Mouse (Mus musculus) A20 (cell line): ENCODE measurements around the gene Rbm3.
"Not testable (repeated sequence)": the region's sequence is repeated elsewhere in the genome, so short reads cannot be mapped to it uniquely, and the experiment has no call there.

Experiments
- DNase-seq: peaks from one replicate; pipeline ENCODE4 v3.0.0-alpha.2; 2011; ENCODE audit warnings: low read depth, low spot score

Rbm3 gene

DNA sequence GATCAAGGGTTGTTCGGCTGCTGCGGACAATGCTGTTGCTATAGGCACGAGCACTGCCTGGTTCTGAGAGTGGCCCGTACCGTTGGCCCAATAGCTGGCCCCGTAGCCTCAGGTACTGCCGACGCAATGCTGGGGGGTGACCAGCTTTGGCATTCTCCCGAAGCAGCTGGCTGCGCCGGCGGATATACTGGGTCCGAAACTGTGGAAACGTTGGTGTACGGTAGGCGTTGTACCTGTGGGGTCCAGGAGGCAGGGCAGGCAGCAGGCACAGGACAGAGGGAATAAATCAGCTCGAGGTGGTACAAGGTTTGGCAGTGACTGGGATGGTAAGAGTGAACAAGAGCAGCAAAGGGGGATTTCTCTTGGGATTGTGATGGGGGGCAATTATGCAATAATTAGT is 14.3 kb downstream of the Rbm3 start:
- DNase-seq: no peak

- no peak for DNase-seq
These were observed 20.4 kb downstream of the Rbm3 start for GRCm38 (mm10) chrX:8125235-8125634.

DNA sequence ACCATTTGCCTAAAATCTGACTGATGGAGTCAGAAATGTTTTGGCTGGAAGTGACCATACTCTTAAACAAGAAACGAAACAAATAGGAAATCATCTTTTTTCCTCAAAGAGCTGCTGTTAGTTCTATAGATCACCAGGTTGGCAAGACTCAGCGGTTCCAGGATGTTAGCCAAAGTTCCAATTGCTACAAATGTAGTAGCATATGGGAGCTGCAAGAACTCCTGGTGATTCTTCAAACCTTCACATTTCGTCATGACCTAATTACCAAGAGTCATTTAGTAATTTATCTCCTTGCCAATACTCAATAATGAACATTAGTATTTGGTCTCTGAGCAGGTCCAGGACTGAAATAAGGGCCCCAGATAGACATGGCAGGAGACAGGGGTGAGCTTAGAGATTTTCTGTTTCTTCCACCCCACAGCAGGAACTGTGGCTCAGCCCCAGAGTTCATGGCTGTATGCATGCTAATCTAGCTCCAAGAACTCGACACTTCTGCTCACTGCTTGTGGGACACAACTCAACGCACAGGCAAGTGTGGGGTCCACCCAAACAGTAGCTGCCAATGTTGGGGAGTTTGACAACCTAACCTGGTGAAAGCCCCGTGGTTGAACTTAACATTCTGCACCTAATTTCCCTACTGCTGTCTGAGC is 21.7 kb downstream of the Rbm3 start:
- DNase-seq: no peak

DNA sequence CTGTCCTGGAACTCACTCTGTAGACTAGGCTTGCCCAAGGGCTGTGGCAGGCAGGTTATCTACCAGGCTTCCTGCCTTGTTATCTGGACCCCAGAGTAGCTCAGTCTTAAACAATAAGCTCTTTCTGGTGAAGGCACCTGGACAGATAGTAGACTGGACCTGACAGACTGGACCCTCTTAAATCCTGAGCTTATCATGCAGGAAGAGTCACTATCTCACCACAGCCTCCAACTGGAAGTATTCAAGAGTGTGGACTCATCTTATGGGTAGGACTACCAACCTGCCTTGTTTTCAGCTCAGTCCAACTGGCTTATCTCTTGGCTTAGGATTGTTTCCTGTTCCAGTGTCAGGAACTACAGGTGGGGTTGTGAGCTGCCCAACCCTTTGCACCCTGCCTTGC is 28.4 kb downstream of the Rbm3 start:
- DNase-seq: no peak

DNA sequence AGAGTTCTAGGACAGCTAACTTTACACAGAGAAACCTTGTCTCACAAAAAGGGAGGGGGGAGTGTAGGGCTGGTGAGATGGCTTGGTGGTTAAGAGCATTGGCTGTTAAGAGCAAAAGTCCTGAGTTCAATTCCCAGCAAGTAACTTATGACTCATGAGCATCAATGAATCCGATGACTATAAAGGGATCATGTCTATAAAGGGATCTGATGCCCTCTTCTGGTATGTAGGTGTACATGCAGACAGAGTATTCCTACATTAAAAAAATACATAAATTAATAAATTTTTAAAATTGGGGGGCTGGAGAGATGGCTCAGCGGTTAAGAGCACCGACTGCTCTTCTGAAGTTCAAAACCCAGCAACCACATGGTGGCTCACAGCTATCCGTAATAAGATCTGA is 30.4 kb downstream of the Rbm3 start:
- no peak for DNase-seq

DNA sequence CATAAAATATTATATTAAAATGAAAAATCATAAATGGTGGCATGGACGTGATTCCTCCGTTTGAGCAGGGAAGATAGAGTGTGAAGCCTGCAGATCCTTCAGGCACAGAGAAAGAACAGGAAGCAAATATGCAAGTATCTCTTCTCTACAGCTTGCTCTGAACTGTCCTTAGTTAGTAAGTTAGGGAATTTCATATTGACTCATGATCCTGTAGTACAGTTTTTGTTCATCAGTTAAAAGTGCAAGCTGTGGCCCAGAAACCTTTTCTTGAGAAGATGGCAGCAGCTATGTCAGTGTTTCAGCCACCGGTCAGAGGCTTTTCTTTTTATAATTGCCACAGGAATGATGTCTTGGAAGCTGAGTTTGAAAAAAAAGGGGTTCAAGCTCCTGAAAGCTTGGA is 40.7 kb downstream of the Rbm3 start:
- no peak for DNase-seq

- DNase-seq: no peak
These were observed 43.4 kb downstream of the Rbm3 start for GRCm38 (mm10) chrX:8102213-8102668.

GRCm38 (mm10) chrX:8101017-8101416 is 44.7 kb downstream of the Rbm3 start:
- no peak for DNase-seq

- DNase-seq: no peak
These were observed 46.2 kb downstream of the Rbm3 start for GRCm38 (mm10) chrX:8099435-8099834.

GRCm38 (mm10) chrX:8096787-8097242 is 48.9 kb downstream of the Rbm3 start:
- DNase-seq: peak; percentile 94

- not testable (repeated sequence) for DNase-seq
These were observed 49.5 kb downstream of the Rbm3 start for GRCm38 (mm10) chrX:8096068-8096786.

DNA sequence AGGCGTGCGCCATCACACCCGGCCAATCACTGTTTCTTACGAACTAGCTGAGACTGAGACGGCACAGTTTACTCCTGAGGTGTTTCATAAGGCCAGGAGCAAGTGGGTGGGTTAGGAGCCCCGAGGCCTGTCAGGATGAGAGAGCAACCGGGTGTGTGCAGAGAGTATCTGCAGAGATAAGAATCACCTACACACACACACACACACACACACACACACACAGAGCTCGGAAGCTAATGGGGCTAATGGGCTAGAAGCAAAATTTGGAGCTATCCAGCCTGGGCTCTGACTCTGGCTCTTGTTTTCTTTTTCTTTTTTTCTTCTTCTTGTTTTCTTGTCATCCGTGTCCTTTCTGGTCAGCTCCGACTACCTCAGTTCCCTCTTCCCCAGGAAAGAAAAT is 50.1 kb downstream of the Rbm3 start:
- peak; percentile 10 for DNase-seq

GRCm38 (mm10) chrX:8090954-8091347 is 54.7 kb downstream of the Rbm3 start:
- DNase-seq: peak; percentile 24

DNA sequence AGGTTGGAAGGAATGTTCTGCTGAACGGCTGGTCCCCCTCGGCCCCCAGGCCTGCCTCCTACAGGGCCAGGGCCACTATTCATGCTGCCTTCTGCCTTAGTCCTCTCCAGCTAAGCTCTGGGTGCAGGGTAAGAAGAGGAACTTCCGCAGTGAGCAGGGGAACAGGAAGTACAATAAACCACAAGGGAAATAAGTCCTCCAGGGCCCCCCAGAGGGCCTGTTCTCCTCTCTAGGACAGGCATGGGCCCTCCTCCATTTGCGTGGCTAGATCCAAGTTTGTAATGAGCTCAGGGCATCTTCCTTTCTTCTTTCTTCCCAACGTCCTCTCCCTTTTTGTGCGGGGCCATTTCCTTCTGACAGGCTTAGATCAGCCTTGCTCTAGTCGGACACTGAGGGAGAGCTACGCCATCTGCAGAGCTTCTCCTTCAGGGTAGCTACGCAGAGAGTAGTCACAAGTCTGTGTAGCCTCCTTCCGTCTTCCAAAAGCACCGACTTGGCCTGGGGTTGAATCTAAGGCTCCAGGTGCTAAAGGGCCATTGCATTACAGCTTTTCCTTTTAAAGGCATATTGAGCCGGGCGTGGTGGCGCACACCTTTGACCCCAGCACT is 55.2 kb downstream of the Rbm3 start, which contains the start of gene Was:
TSS of gene Was (minus strand) at position 153 of the 608 bp plus-strand sequence.
- peak; percentile 80 for DNase-seq

- no peak for DNase-seq
These were observed 55.9 kb downstream of the Rbm3 start for GRCm38 (mm10) chrX:8089746-8090145.
